Mouse (Mus musculus) neutrophil, adult 5-6 weeks (primary cell): ENCODE measurements around the gene Lig4. TPM values are rescaled to one million over a fixed set of nuclear protein-coding genes. Genes with fewer than 3 reads are reported as not detected.

Experiments used
- ATAC-seq: fragments of 151-379, 151-347 bp; 2 replicates; pipeline ENCODE4 v1.8.0; 2017; ENCODE audit warnings: mild to moderate bottlenecking, moderate TSS enrichment; ENCODE audit not compliant: insufficient number of reproducible peaks, poor library complexity, low FRiP score, severe bottlenecking; ENCODE audit errors: extremely low read depth
- total RNA-seq: library from RNA; stranded (forward); fragments of 200-1000 nt; gene quantifications from 2 replicates; pipeline ENCODE4 v1.2.3, GENCODE M21; 2017

Lig4 gene
- total RNA-seq, result 1.5 and 3.4 TPM in 2 replicates

GRCm38 (mm10) chr8:9977573-9978314, at the start of gene Lig4, which contains the start of gene Abhd13:
Gene Lig4 (minus strand): TSS chr8:9977686.
Gene Abhd13 (plus strand): TSS chr8:9977707.
- ATAC-seq, result peak; percentile 81

DNA sequence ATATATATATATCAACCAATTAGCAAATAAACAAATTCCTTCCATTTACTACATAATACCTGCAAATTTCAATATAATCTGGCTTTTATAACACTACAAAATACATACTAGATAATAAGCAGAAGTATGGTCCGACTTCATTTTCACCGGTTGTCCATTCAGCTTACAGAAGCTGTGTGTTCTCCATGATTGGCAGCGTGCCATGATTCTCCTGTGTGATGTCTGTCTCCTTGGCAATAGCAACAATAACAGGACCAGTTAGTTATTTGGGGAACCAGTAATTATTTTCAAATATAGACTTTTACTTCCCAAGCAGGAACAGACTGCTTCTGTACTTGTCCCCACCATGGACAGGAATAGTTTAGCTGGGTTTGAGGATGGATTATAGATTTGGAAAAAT, 39.7 kb upstream of the Lig4 start:
- no peak for ATAC-seq

DNA sequence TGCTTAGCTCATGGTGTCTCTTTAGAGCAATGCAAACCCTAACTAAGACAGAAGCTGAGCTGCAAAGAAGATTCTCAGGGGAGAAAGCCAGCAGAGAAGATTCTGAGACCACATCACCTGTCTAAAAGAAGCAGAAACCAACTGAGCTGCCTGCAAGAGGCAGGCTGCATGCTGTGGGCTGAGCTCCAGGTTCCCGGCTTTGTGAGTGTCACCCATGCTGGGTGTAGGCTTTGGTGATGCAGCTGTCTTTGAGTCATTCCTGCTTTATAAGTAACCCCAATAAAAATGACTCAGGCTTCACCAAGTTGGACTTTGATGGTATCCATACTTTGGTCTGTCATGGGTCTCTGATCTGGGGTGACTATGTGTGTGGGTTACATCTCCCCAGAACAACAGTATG, 38.8 kb upstream of the Lig4 start:
- no peak for ATAC-seq

- ATAC-seq, result no peak
These were observed 30.2 kb upstream of the Lig4 start for GRCm38 (mm10) chr8:10007660-10008028.

DNA sequence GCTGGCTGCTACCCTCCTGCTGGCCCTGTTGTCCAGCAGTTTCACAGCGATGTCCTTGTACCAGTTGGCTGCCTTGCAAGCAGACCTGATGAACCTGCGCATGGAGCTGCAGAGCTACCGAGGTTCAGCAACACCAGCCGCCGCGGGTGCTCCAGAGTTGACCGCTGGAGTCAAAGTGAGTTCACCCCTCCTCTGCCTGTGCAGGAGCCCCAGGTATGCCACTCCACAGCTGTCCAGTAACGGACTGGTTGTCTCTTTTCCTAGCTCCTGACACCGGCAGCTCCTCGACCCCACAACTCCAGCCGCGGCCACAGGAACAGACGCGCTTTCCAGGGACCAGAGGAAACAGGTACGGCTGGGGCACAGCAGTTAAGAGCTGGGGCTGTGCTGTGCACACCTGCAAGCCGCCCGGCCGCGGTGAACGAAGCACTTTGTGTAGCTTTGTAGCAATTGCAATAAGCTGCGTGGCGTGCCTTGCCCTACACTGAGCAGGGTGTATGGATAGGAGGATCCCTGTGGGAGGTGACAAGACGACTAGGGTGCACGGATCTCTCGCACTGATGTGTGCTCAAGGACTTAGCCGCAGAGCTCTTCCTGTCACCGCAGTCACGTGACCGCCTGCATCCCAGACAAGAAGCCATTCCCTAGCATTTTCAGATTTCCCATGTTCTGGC, 29.6 kb upstream of the Lig4 start:
- ATAC-seq, result peak; percentile 13; the same call in 1 of the 2 replicates

DNA sequence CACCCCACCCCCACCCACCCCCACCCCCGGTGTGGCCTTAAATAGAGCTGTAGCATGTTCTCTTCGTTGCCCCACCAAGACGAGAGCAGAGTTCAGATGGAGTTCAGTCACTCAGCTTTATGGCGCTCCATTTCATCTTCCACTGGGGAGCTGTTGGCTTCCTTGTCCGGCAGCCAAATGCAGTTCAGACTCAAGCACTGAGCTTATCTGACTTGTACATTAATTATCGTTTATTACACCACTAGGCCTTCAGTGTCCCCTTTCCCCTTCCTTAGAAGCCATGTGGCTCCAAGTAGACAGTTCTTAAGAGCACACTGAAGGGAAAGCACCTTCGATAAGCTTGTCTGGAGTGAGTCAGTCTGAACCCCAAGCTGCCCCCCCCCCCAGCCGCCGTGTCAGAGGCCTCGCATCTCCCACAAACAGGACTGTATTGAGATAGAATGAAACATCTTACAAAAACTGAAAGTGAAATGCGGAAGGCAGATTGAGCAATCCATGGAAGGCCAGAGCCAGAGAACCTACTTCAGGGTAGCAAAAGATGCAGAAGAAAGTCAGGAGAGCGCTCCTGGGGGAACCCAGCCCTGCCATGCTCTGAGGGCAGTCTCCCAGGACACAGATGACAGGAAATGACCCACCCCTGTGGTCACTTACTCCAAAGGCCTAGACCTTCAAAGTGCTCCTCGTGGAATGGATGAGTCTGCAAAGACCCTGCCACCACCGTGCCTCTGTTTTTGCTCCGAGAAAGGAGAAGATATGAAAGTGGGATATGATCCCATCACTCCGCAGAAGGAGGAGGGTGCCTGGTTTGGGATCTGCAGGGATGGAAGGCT, 28.9 kb upstream of the Lig4 start, which contains the start of gene Tnfsf13b:
Gene Tnfsf13b, plus strand, starts transcription at position 312 of the 830 bp plus-strand sequence.
- peak; percentile 49 for ATAC-seq

- ATAC-seq, result no peak
These were observed 26.6 kb upstream of the Lig4 start for GRCm38 (mm10) chr8:10004115-10004514.

- no peak for ATAC-seq
These were observed 2.7 kb upstream of the Lig4 start for GRCm38 (mm10) chr8:9980188-9980587.

DNA sequence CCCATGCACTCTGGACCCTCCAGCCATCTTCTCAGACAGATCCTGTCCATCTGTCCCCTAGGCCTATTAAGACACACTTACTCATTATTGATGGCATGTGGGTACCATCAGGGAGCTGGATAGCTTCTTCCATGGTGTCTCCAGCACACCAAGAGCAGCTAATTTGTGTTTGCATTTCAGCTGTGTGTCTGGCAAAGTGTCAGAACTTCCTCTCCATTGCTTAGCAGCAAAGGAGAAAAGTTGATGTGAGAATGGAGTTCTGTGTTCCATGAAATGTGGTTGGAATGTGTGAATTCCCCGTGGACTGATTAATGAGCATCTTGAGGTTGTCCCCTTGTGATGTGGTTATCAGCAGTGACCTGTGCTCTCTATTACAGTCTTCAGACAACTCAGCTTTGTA, 2.3 kb upstream of the Lig4 start:
- no peak for ATAC-seq

- ATAC-seq, result no peak
These were observed 1.2 kb upstream of the Lig4 start for GRCm38 (mm10) chr8:9978475-9979230.

GRCm38 (mm10) chr8:9977016-9977415, 470 bp downstream of the Lig4 start:
- no peak for ATAC-seq

DNA sequence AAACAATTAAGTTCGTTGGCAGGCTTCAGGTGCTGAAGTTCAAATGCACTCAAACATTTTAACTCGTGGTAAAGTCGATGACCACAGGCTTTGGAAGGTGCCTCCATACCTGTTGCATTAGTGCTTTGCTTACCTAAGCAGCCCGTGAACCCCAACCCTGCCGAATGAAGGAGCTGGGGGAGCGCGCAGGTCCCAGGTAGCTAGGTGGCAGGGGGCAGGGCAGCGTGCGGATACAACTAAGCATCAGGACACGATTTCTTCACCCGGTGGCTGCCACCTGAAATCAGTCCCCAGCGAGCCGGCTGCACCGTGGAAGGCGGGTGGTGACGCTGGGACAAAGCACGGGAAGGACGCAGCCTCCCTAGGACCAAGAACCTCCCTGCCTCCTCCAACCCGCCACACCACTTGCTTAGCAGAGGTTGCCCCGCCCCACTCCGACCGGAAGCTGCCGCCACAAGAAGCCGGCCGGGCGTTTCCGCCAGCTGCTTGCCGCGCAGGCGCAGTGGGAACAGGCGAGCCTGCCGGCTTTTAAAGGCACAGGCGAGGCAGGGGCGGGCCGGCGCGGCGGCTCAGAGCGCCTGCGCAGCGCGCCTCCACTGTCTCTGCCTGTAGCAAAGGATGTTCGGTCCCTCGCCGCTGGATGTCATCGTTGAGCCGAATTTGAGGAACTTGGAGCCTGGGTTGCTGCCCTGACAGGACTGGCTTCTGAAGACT, 1.4 kb downstream of the Lig4 start:
- peak; percentile 83 for ATAC-seq

GRCm38 (mm10) chr8:9975276-9975675, 2.2 kb downstream of the Lig4 start:
- no peak for ATAC-seq

- ATAC-seq, result no peak
These were observed 5.6 kb downstream of the Lig4 start for GRCm38 (mm10) chr8:9971866-9972265.

- ATAC-seq, result no peak
These were observed 17.6 kb downstream of the Lig4 start for GRCm38 (mm10) chr8:9959919-9960318.

DNA sequence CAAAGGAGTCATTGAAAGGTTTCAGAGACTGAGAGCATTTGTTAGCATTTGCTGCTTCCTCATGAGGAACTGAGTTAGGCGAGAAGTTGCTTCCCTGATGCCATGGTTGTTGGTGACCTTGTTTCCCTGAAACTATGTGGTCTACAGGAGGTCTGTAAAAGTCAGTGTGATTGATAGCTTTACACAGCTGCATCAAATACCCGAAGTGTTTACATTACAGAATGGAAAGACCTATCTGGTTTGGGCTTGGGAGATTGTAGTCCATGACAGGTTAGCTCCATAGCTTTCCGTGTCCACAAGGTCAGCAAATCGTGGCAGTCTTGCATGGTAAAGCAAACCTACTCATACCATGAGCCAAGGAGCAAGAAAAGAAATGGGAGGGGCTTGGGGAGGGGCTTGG, 19.1 kb downstream of the Lig4 start:
- ATAC-seq, result no peak

- no peak for ATAC-seq
These were observed 28.2 kb downstream of the Lig4 start for GRCm38 (mm10) chr8:9949134-9949890.

DNA sequence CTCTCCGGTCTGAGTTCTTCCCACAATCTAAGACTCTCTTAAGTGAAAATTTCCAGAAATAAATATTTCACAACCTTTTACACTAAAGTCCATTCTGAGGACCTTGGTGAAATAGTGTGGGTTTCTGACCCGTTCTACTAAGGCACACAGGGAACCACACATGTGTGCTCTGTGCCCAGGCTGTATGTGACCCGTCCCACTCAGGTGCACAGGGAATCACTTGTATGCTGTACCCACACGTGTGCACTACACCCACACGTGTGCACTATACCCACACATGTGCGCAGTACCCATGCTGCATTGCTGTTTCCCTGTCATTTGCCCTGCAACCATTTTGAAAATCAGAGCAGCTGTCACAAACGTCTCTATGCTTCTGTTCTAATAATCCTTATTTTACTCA, 41.9 kb downstream of the Lig4 start:
- no peak for ATAC-seq
